Mouse (Mus musculus): ENCODE results near the gene Hyou1. TPM values are rescaled to one million over a fixed set of nuclear protein-coding genes. Genes with fewer than 3 reads are reported as not detected.
"Not testable (repeated sequence)": the region's sequence is repeated elsewhere in the genome, so short reads cannot be mapped to it uniquely, and the experiment has no call there.

Gene Hyou1
- 14.1 and 28.1 TPM in 2 replicates for polyA plus RNA-seq (2012; ENCODE audit: insufficient read depth, low replicate concordance)

DNA sequence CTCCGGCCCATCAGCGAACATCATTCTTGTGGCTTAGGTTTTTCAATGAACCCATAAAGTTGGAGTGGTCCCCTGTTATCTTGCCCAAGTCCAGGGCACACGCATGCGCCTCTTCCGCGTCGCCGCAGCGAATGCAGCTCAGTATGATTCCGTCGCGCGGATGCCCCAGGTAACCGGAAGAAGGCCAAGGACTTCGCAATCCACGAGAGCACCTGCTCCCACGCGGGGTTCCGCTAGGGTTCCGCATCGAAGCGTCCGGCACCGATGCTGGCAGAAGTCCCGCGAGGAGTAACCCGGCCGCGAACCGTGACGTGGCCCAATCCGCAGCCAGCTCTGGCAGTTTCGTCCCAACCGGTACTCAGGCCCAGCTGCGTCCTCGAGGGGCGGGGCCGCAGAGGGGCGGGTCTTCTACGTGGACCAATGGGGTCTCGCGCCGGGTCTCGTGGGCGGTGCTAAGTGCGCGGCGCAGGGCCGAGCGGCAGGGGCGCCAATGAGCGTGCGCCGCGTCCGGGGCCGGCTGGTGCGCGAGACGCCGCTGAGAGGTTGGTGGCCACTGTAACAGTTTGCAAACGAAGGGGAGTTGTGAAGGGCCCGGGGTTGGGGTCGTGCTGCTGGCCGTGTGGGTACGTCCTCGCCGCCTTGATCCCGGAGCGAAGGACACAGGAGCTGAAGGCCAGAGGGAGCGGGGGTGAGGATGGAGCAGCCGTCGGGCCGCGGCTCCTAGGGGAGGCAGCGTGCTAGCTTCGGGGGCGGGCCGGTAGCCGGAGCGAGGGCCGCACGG, at the start of gene Hyou1:
Hyou1 (plus strand) TSS at position 437 of the 781 bp plus-strand sequence.
- Histone ChIP-seq H3K4me1 (peaks cover 43% of the 10 kb centered on the region), H3K27me3 (replicated peaks) (no peaks in the 10 kb centered on the region), H3K9me3 (no peaks in the 10 kb centered on the region), H3K4me3 (replicated peaks) (peak within 1 kb of the TSS; percentile 100), H3K36me3 (replicated peaks; ENCODE audit: low read length) (peaks cover 39% of the 10 kb centered on the region)
- TF ChIP-seq GATA1 (IDR thresholded peaks at IDR 0.05; ENCODE audit: borderline replicate concordance, low read length) (peak; percentile 53; the same call in 1 of the 3 replicates), FLI1 (IDR thresholded peaks at IDR 0.05; ENCODE audit: low read length) (peak; percentile 33; the same call in 1 of the 2 replicates)

DNA sequence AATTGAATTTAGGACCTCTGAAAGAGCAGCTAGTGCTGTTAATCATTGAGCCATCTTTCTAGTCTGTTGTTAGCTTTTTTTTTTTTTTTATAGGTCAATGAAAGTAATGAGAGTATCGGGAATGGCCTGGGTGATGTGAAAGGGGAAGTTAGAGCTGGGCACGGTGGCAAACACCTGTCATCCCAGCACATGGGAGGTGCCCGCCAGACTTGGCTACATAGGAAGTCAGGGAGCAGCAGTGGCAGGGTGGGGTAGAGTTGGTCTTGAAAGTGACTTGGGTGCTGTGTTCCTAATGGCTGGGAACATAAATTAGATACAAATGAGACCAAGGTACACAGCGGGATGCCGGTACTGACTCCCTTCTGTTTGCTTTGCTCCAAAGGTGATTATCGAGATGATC, 48.6 kb upstream of the Hyou1 start:
- TF ChIP-seq FLI1 (IDR thresholded peaks at IDR 0.05; ENCODE audit: low read length) = no peak
- TF ChIP-seq GATA1 (IDR thresholded peaks at IDR 0.05; ENCODE audit: borderline replicate concordance, low read length) = no peak
- Histone ChIP-seq H3K36me3 (replicated peaks; ENCODE audit: low read length) (peaks cover 54% of the 10 kb centered on the region), H3K9me3 (no peaks in the 10 kb centered on the region), H3K4me3 (replicated peaks) (no peak overlapping the region), H3K27me3 (replicated peaks) (no peaks in the 10 kb centered on the region), H3K4me1 (peaks cover 37% of the 10 kb centered on the region)

DNA sequence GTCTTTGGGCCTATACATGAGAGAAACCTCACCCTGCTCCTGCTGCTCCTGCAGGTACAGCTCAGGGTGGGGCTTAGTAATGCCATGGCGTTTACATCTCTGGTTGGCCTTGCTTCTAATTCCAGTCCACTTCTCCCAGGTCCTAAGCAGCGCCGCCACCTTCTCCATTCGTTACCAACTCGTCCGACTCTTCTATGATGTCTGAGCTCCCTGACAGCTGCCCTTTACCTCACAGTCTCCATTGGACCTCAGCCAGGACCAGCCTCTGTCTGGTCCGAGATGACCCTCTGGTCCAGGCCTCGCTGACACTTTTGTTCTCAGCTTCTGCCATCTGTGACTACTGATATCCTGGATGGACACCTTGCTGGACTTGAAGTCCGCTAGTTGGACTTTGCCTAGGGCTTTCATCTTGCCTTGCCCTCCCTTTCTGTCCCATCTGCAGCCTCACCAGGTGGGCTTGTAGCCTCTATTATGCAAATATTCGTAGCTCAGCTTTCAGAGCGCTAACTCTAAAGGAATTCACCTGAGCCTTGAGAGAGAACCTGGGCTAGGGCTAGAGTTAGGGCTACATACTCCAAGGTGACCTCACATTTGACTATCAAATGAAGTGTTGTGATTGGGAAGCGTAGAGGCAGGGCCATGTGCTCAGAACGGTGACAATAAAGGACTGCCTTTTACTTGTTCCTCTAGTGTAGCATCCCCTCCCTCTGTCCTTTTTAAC, 46.2 kb upstream of the Hyou1 start:
- H3K27me3 ChIP-seq (replicated peaks) = no peaks in the 10 kb centered on the region
- peaks cover 41% of the 10 kb centered on the region for H3K4me1 ChIP-seq
- no peak overlapping the region for H3K4me3 ChIP-seq (replicated peaks)
- no peaks in the 10 kb centered on the region for H3K9me3 ChIP-seq
- TF ChIP-seq GATA1 (IDR thresholded peaks at IDR 0.05; ENCODE audit: borderline replicate concordance, low read length) (no peak), FLI1 (IDR thresholded peaks at IDR 0.05; ENCODE audit: low read length) (no peak)
- H3K36me3 ChIP-seq (replicated peaks; ENCODE audit: low read length) = peaks cover 68% of the 10 kb centered on the region

DNA sequence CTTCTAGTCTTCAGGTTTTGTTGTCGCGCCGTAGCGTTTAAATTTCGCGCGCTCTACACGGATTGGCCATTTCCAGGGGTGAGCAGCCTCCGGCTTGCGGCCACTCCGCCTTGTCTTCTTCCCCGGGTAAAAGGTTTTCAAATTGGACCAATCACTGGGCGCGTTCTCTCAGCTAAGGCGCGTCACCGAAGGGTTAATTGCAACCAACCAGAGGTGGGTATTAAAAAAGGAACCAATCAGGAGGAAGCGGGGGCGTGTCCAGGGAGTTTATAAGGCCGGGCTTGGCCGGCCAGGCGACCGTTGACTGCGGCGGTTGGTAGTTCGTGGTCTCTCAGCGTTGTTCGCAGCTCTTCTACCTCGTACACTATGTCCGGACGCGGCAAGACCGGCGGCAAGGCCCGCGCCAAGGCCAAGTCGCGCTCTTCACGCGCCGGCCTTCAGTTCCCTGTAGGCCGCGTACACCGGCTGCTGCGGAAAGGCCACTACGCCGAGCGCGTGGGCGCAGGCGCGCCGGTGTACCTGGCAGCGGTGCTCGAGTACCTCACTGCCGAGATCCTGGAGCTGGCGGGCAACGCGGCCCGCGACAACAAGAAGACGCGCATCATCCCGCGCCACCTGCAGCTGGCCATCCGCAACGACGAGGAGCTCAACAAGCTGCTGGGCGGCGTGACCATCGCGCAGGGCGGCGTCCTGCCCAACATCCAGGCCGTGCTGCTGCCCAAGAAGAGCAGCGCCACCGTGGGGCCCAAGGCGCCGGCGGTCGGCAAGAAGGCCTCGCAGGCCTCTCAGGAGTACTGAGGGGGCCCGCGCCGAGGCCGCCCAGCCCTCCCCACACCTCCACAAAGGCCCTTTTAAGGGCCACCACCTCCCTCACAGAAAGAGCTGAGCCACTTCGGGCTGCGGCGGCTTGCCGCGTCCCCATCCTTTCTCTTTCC, 44.6 kb upstream of the Hyou1 start, which contains the start of gene H2afx:
H2afx (plus strand) TSS at position 299 of the 935 bp plus-strand sequence.
- Histone ChIP-seq H3K4me3 (replicated peaks) (peak within 1 kb of the TSS; percentile 98), H3K36me3 (replicated peaks; ENCODE audit: low read length) (peaks cover 72% of the 10 kb centered on the region), H3K27me3 (replicated peaks) (no peaks in the 10 kb centered on the region), H3K9me3 (no peaks in the 10 kb centered on the region), H3K4me1 (peaks cover 36% of the 10 kb centered on the region)
- TF ChIP-seq GATA1 (IDR thresholded peaks at IDR 0.05; ENCODE audit: borderline replicate concordance, low read length) (no peak), FLI1 (IDR thresholded peaks at IDR 0.05; ENCODE audit: low read length) (peak; percentile 45; the same call in 1 of the 2 replicates)

DNA sequence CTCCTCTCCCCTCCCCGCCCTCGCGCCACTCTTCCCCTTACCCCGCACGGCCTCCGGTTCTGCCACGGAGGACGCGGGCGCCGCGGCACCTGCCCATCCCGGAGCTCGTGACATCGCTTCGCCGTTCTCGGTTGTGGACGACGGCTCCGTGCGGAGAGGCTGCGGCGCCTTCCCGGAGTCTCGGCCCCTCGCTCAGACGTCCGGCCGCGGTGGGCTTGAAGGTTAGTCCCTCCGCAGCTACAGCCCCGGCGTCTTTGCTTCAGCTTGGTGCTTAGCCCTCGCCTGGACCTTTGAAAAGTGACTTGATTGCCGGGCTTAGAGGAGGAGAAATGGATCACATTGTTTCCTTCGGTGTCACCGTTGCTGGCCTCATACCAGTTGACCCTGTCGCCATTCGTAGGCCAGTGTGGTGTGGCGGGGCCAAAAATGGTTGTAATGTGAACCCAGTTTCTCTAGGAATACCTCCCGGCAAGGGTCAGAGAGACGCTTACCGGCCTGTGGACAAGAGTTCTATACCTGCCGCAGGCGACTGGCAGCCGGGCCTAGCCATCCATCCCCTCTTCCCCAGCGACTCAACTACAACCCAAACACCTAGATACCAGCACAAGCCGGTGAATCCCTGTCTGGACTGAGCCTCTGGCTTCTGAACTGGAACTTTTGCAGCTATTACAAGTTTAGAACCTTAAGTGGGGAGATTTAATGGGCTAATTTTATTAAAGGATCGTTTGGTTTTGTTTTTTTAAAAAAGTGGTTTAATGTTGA, 43.8 kb upstream of the Hyou1 start:
- H3K36me3 ChIP-seq (replicated peaks; ENCODE audit: low read length) = peaks cover 70% of the 10 kb centered on the region
- H3K4me1 ChIP-seq = peaks cover 42% of the 10 kb centered on the region

DNA sequence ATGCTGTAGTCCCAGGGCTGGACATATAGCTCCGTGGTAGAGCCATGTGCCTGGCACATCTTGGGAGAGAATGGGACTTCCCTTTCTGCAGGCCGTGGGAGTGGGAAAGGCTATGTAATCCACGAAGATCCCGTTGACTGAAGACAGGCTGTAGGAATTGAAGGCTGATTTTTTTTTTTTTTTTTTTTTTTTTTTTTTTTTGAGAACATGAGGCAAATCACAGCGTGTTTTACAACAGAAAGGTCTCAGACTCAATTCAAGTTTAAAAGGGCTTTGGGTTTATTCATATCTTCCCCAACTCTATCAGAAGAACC, 43.2 kb upstream of the Hyou1 start:
- Histone ChIP-seq H3K36me3 (replicated peaks; ENCODE audit: low read length) (peaks cover 70% of the 10 kb centered on the region), H3K4me1 (peaks cover 47% of the 10 kb centered on the region), H3K27me3 (replicated peaks) (no peaks in the 10 kb centered on the region), H3K4me3 (replicated peaks) (peak overlapping the region; percentile 98), H3K9me3 (no peaks in the 10 kb centered on the region)
- TF ChIP-seq FLI1 (IDR thresholded peaks at IDR 0.05; ENCODE audit: low read length) = no peak
- no peak for TF ChIP-seq GATA1 (IDR thresholded peaks at IDR 0.05; ENCODE audit: borderline replicate concordance, low read length)

More for the DNA sequence above, 43.8 kb upstream of the Hyou1 start:
- Histone ChIP-seq H3K27me3 (replicated peaks) (no peaks in the 10 kb centered on the region), H3K9me3 (no peaks in the 10 kb centered on the region), H3K4me3 (replicated peaks) (peak overlapping the region; percentile 98)
- no peak for TF ChIP-seq GATA1 (IDR thresholded peaks at IDR 0.05; ENCODE audit: borderline replicate concordance, low read length)
- TF ChIP-seq FLI1 (IDR thresholded peaks at IDR 0.05; ENCODE audit: low read length) = no peak

DNA sequence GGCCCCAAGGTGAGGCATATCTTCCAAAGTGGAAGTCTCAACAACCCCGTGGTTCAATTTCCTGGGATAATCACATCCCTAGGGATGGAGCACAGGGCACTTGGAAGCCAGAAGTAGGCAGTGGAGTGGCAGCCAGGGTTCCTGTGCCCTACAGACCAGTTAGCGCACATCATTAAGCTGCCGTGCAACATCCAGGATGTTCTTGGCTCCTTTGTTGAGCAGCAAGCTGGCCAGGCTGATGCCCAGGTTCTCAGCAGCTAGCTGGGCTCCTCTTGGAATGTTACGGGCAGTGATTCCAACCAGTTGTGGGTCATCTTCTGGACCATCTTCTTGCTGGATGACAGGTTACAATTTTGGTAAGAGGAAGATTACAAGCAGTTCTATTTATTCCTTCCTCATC, 42.8 kb upstream of the Hyou1 start:
- Histone ChIP-seq H3K36me3 (replicated peaks; ENCODE audit: low read length) (peaks cover 70% of the 10 kb centered on the region), H3K4me3 (replicated peaks) (peak overlapping the region; percentile 88), H3K4me1 (peaks cover 52% of the 10 kb centered on the region)
- H3K9me3 ChIP-seq; H3K27me3 ChIP-seq (replicated peaks): not testable (repeated sequence)

DNA sequence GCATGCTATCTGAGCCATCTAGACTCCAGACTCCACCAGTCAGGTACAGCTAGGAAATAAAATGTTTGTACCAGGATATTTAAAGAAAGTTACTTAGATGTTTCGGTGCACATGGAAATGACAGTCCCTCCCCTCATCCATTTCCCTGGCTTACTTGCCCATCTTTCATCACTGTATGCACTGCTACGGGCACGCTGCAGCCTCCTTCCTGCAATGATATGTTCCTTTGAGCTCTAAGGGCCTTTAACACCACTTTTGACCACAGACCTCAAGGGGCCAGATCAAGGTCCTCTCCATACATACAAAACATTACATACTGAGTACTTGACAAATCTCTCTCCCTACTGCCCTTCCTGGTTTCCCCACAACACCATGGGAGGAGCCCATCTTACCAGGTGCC, 42.3 kb upstream of the Hyou1 start:
- Histone ChIP-seq H3K27me3 (replicated peaks) (no peaks in the 10 kb centered on the region), H3K4me3 (replicated peaks) (peak overlapping the region; percentile 88), H3K4me1 (peaks cover 56% of the 10 kb centered on the region), H3K9me3 (no peaks in the 10 kb centered on the region), H3K36me3 (replicated peaks; ENCODE audit: low read length) (peaks cover 70% of the 10 kb centered on the region)
- TF ChIP-seq GATA1 (IDR thresholded peaks at IDR 0.05; ENCODE audit: borderline replicate concordance, low read length) (no peak), FLI1 (IDR thresholded peaks at IDR 0.05; ENCODE audit: low read length) (no peak)
